Mouse (Mus musculus) liver, postnatal 0 days (tissue): ENCODE measurements at regions not wholly inside any gene's neighbourhood (a gene's known extent, or its start where the extent isn't known, plus 50 kb on each side); places are given as distances from the start of the nearest gene placed in this dataset.

Experiments
- ATAC-seq: fragments of 200-750 bp; cut with Nextera tagmentation; 2 replicates; pipeline ENCODE4 v1.8.0; 2017; ENCODE audit warnings: mild to moderate bottlenecking, moderate library complexity
- DNase-seq: peaks from one replicate; pipeline ENCODE4 v3.0.0-alpha.2; 2016
- H3K27ac ChIP-seq: fragments of 300-500 bp; sonication (generic); 2 replicates; pipeline ENCODE4 v1.5.1; 2014; ENCODE audit warnings: antibody characterized with exemption, moderate library complexity, mild to moderate bottlenecking, low read depth
- H3K27me3 ChIP-seq: fragments of 300-500 bp; sonication (generic); 2 replicates; pipeline ENCODE4 v1.6.1; 2014; ENCODE audit warnings: low read length, control low read depth, mixed read lengths; ENCODE audit not compliant: insufficient read depth
- H3K36me3 ChIP-seq: fragments of 300-500 bp; sonication (generic); replicated peaks from 2 replicates; pipeline ENCODE4 v1.6.1; 2014; ENCODE audit warnings: mild to moderate bottlenecking, control low read depth, low read length, moderate library complexity, mixed read lengths; ENCODE audit not compliant: insufficient read depth
- H3K4me1 ChIP-seq: fragments of 300-500 bp; sonication (generic); 2 replicates; pipeline ENCODE4 v1.6.1; 2014; ENCODE audit warnings: antibody characterized with exemption, mild to moderate bottlenecking, control low read depth; ENCODE audit not compliant: insufficient read depth
- H3K4me2 ChIP-seq: fragments of 300-500 bp; sonication (generic); 2 replicates; pipeline ENCODE4 v1.6.1; 2014; ENCODE audit warnings: low read depth, mild to moderate bottlenecking, low read length, moderate library complexity, mixed read lengths
- H3K4me3 ChIP-seq: fragments of 300-500 bp; sonication (generic); 2 replicates; pipeline ENCODE4 v1.5.1; 2014; ENCODE audit warnings: low read depth, low read length
- H3K9ac ChIP-seq: fragments of 300-500 bp; sonication (generic); replicated peaks from 2 replicates; pipeline ENCODE4 v1.6.1; 2014; ENCODE audit warnings: mild to moderate bottlenecking, moderate library complexity
- H3K9me3 ChIP-seq: fragments of 300-500 bp; sonication (generic); 2 replicates; pipeline ENCODE4 v1.6.1; 2016; ENCODE audit warnings: mild to moderate bottlenecking, control low read depth, low read length, mixed read lengths
- CTCF ChIP-seq: sonication (generic); IDR thresholded peaks from 2 replicates; pipeline ENCODE4 v1.5.1; 2016; ENCODE audit warnings: antibody characterized with exemption, low read depth
- EP300 ChIP-seq: IDR thresholded peaks from 2 replicates; pipeline ENCODE4 v1.6.1; 2016; ENCODE audit warnings: antibody characterized with exemption, low read depth, mild to moderate bottlenecking
- WGBS: fragments of 180-500 bp; shearing (Covaris S2); extraction: QIAGEN DNeasy Blood & Tissue Kit; methylation state at CpG from one replicate; pipeline ENCODE4 v1.1.7; 2014; ENCODE audit not compliant: insufficient replicate concordance; 5-methylcytosine and 5-hydroxymethylcytosine counted together

- H3K4me1 ChIP-seq = no peaks in the 10 kb centered on the region
- no peak for ATAC-seq
- H3K27me3 ChIP-seq = no peaks in the 10 kb centered on the region
- WGBS = 62% methylated on average over 9 of the region's 9 CpGs
- H3K9ac ChIP-seq = no peak overlapping the region
- H3K27ac ChIP-seq = no peak overlapping the region
- TF ChIP-seq EP300 (no peak), CTCF (no peak)
- no peaks in the 10 kb centered on the region for H3K36me3 ChIP-seq
- DNase-seq = no peak
- no peak overlapping the region for H3K4me2 ChIP-seq
- H3K4me3 ChIP-seq = no peak overlapping the region
- no peaks in the 10 kb centered on the region for H3K9me3 ChIP-seq
Observed at GRCm38 (mm10) chr19:15032297-15032947, 434.6 kb upstream of the Tle4 start.

- no peak overlapping the region for H3K4me2 ChIP-seq
- H3K4me3 ChIP-seq = no peak overlapping the region
- no peaks in the 10 kb centered on the region for H3K4me1 ChIP-seq
- no peaks in the 10 kb centered on the region for H3K36me3 ChIP-seq
- H3K9ac ChIP-seq = no peak overlapping the region
- H3K27me3 ChIP-seq = no peaks in the 10 kb centered on the region
- TF ChIP-seq EP300 (no peak), CTCF (no peak)
- no peak for ATAC-seq
- DNase-seq = no peak
- no peak overlapping the region for H3K27ac ChIP-seq
- no peaks in the 10 kb centered on the region for H3K9me3 ChIP-seq
Observed at GRCm38 (mm10) chr19:15031483-15031882, 433.6 kb upstream of the Tle4 start.

GRCm38 (mm10) chr19:15003596-15003995 lies 405.7 kb upstream of the Tle4 start:
- Histone ChIP-seq H3K27me3 (no peaks in the 10 kb centered on the region), H3K9me3 (no peaks in the 10 kb centered on the region), H3K9ac (no peak overlapping the region), H3K27ac (no peak overlapping the region), H3K4me3 (no peak overlapping the region), H3K4me2 (no peak overlapping the region), H3K36me3 (no peaks in the 10 kb centered on the region), H3K4me1 (no peaks in the 10 kb centered on the region)
- ATAC-seq (no peak), DNase-seq (no peak)
- WGBS = 66% methylated on average over 3 of the region's 3 CpGs
- TF ChIP-seq CTCF = no peak

GRCm38 (mm10) chr19:14993344-14993743 lies 395.5 kb upstream of the Tle4 start:
- Histone ChIP-seq H3K4me3 (no peak overlapping the region), H3K27me3 (no peaks in the 10 kb centered on the region), H3K9ac (no peak overlapping the region), H3K4me2 (no peak overlapping the region), H3K9me3 (no peaks in the 10 kb centered on the region), H3K4me1 (no peaks in the 10 kb centered on the region), H3K36me3 (no peaks in the 10 kb centered on the region), H3K27ac (no peak overlapping the region)
- 81% methylated on average over 2 of the region's 2 CpGs for WGBS
- DNase-seq (no peak), ATAC-seq (no peak)
- TF ChIP-seq CTCF = no peak
- no peak for TF ChIP-seq EP300

- Histone ChIP-seq H3K9ac (no peak overlapping the region), H3K9me3 (no peaks in the 10 kb centered on the region), H3K4me1 (no peaks in the 10 kb centered on the region), H3K27ac (no peak overlapping the region), H3K36me3 (no peaks in the 10 kb centered on the region), H3K4me2 (no peak overlapping the region), H3K4me3 (no peak overlapping the region), H3K27me3 (no peaks in the 10 kb centered on the region)
- DNase-seq (no peak), ATAC-seq (no peak)
- WGBS = 45% methylated on average over 1 of the region's 1 CpGs
- TF ChIP-seq EP300 (no peak), CTCF (no peak)
Observed at GRCm38 (mm10) chr19:14970161-14970560, 372.3 kb upstream of the Tle4 start.

GRCm38 (mm10) chr19:14968283-14968682 lies 370.4 kb upstream of the Tle4 start:
- WGBS = 75% methylated on average over 3 of the region's 3 CpGs
- Histone ChIP-seq H3K27me3 (no peaks in the 10 kb centered on the region), H3K27ac (no peak overlapping the region), H3K9ac (no peak overlapping the region), H3K4me2 (no peak overlapping the region), H3K9me3 (no peaks in the 10 kb centered on the region), H3K36me3 (no peaks in the 10 kb centered on the region), H3K4me3 (no peak overlapping the region), H3K4me1 (no peaks in the 10 kb centered on the region)
- DNase-seq (no peak), ATAC-seq (no peak)
- TF ChIP-seq CTCF (no peak), EP300 (no peak)

- TF ChIP-seq EP300 (no peak), CTCF (no peak)
- ATAC-seq (no peak), DNase-seq (no peak)
- H3K27me3 ChIP-seq = no peaks in the 10 kb centered on the region
- H3K36me3 ChIP-seq = no peaks in the 10 kb centered on the region
- H3K4me1 ChIP-seq = no peaks in the 10 kb centered on the region
- H3K4me2 ChIP-seq = no peak overlapping the region
- no peaks in the 10 kb centered on the region for H3K9me3 ChIP-seq
- no peak overlapping the region for H3K27ac ChIP-seq
- H3K9ac ChIP-seq = no peak overlapping the region
- WGBS = 87% methylated on average over 19 of the region's 19 CpGs
- H3K4me3 ChIP-seq = no peak overlapping the region
Observed at GRCm38 (mm10) chr19:14957727-14958126, 359.9 kb upstream of the Tle4 start.
